Mouse (Mus musculus) heart, adult 18-20 months (tissue): ENCODE measurements around the gene Kcnq1. TPM values are rescaled to one million over a fixed set of nuclear protein-coding genes. Genes with fewer than 3 reads are reported as not detected.

ENCODE experiments used
- DNase-seq, 2 experiments: peaks; one replicate each; pipeline ENCODE4 v3.0.0; 2021 to 2022; ENCODE audit warnings: mixed read lengths in 1 of 2
- total RNA-seq, 2 experiments: library from RNA; stranded (reverse); gene quantifications; 2 replicates each; pipeline ENCODE4 v1.2.3; 2021

The Kcnq1 gene
- total RNA-seq, 2 experiments from 2014 or later, result 33.8 to 36.4 TPM

GRCm38 (mm10) chr7:143364969-143365839, 259.0 kb downstream of the Kcnq1 start:
- no peak for DNase-seq

- peak in 1 of 2 experiments; percentile 33 for DNase-seq
Observed at GRCm38 (mm10) chr7:143367366-143368266, 261.5 kb downstream of the Kcnq1 start.

GRCm38 (mm10) chr7:143368267-143368643, 262.1 kb downstream of the Kcnq1 start:
- no peak for DNase-seq

- no peak for DNase-seq
Observed at GRCm38 (mm10) chr7:143371336-143371735, 265.2 kb downstream of the Kcnq1 start.

GRCm38 (mm10) chr7:143373265-143373664, 267.1 kb downstream of the Kcnq1 start:
- DNase-seq, result no peak

- DNase-seq, result peak; percentile 38 to 72
Observed at GRCm38 (mm10) chr7:143375945-143376344, 269.8 kb downstream of the Kcnq1 start.

- no peak for DNase-seq
Observed at GRCm38 (mm10) chr7:143380466-143381073, 274.4 kb downstream of the Kcnq1 start.

- DNase-seq, result no peak
Observed at GRCm38 (mm10) chr7:143386632-143387031, 280.5 kb downstream of the Kcnq1 start.

GRCm38 (mm10) chr7:143388783-143389695, 282.9 kb downstream of the Kcnq1 start:
- DNase-seq, result peak; percentile 78 to 80

GRCm38 (mm10) chr7:143389860-143390259, 283.7 kb downstream of the Kcnq1 start:
- no peak for DNase-seq

GRCm38 (mm10) chr7:143390277-143390948, 284.3 kb downstream of the Kcnq1 start:
- no peak for DNase-seq

- peak; percentile 61 to 66 for DNase-seq
Observed at GRCm38 (mm10) chr7:143395113-143395563, 289.0 kb downstream of the Kcnq1 start.

GRCm38 (mm10) chr7:143399756-143400155, 293.6 kb downstream of the Kcnq1 start:
- DNase-seq, result no peak

GRCm38 (mm10) chr7:143400599-143400998, 294.4 kb downstream of the Kcnq1 start:
- no peak for DNase-seq

GRCm38 (mm10) chr7:143401429-143402016, 295.4 kb downstream of the Kcnq1 start:
- DNase-seq, result no peak

GRCm38 (mm10) chr7:143404296-143404695, 298.1 kb downstream of the Kcnq1 start:
- DNase-seq, result no peak

GRCm38 (mm10) chr7:143407931-143408501, 301.9 kb downstream of the Kcnq1 start:
- DNase-seq, result peak; percentile 73 to 80

GRCm38 (mm10) chr7:143408615-143409021, 302.5 kb downstream of the Kcnq1 start:
- DNase-seq, result peak in 1 of 2 experiments; percentile 80

GRCm38 (mm10) chr7:143412606-143413005, 306.4 kb downstream of the Kcnq1 start:
- DNase-seq, result peak; percentile 53 to 80

GRCm38 (mm10) chr7:143415070-143415469, 308.9 kb downstream of the Kcnq1 start:
- no peak for DNase-seq
